Mouse (Mus musculus): ENCODE measurements at regions not wholly inside any gene's neighbourhood (a gene's known extent, or its start where the extent isn't known, plus 50 kb on each side); places are given as distances from the start of the nearest gene placed in this dataset.

- no peak for DNase-seq (ENCODE audit: low spot score in 2 of 2)
Observed at GRCm38 (mm10) chr10:92237881-92238280, 484.3 kb downstream of the Nedd1 start.

- DNase-seq (ENCODE audit: low spot score in 2 of 2), result no peak
Observed at GRCm38 (mm10) chr10:92232081-92232480, 490.1 kb downstream of the Nedd1 start.

- no peak for DNase-seq (ENCODE audit: low spot score in 2 of 2)
Observed at GRCm38 (mm10) chr10:92225818-92226217, 496.4 kb downstream of the Nedd1 start.

- no peak for DNase-seq (ENCODE audit: low spot score in 2 of 2)
Observed at GRCm38 (mm10) chr10:92225071-92225470, 497.1 kb downstream of the Nedd1 start.

GRCm38 (mm10) chr10:92219310-92219709 lies 502.9 kb downstream of the Nedd1 start:
- no peak for DNase-seq (ENCODE audit: low spot score in 2 of 2)

- no peak for DNase-seq (ENCODE audit: low spot score in 2 of 2)
Observed at GRCm38 (mm10) chr10:92170856-92171255, 551.4 kb downstream of the Nedd1 start.

GRCm38 (mm10) chr10:92166057-92166456 lies 556.2 kb downstream of the Nedd1 start:
- no peak for DNase-seq (ENCODE audit: low spot score in 2 of 2)

- DNase-seq (ENCODE audit: low spot score in 2 of 2), result no peak
Observed at GRCm38 (mm10) chr10:92164991-92165390, 557.2 kb downstream of the Nedd1 start.

GRCm38 (mm10) chr10:92164648-92164960 lies 557.6 kb downstream of the Nedd1 start:
- no peak for DNase-seq (ENCODE audit: low spot score in 2 of 2)

GRCm38 (mm10) chr10:92163851-92164647 lies 558.2 kb downstream of the Nedd1 start:
- no peak for DNase-seq (ENCODE audit: low spot score in 2 of 2)

- DNase-seq (ENCODE audit: low spot score in 2 of 2), result no peak
Observed at GRCm38 (mm10) chr10:92163071-92163504, 559.1 kb downstream of the Nedd1 start.

GRCm38 (mm10) chr10:92162473-92163011 lies 559.7 kb downstream of the Nedd1 start:
- peak; percentile 23 to 47 for DNase-seq (ENCODE audit: low spot score in 2 of 2)

GRCm38 (mm10) chr10:92161501-92161900 lies 560.7 kb downstream of the Nedd1 start:
- DNase-seq (ENCODE audit: low spot score in 2 of 2), result no peak

- no peak for DNase-seq (ENCODE audit: low spot score in 2 of 2)
Observed at GRCm38 (mm10) chr10:92146263-92146662, 576.0 kb downstream of the Nedd1 start.

- no peak for DNase-seq (ENCODE audit: low spot score in 2 of 2)
Observed at GRCm38 (mm10) chr10:92135521-92135920, 586.7 kb downstream of the Nedd1 start.

- DNase-seq (ENCODE audit: low spot score in 2 of 2), result no peak
Observed at GRCm38 (mm10) chr10:92112790-92113189, 609.4 kb downstream of the Nedd1 start.

GRCm38 (mm10) chr10:92106331-92106730 lies 615.9 kb downstream of the Nedd1 start:
- DNase-seq (ENCODE audit: low spot score in 2 of 2), result no peak

- DNase-seq (ENCODE audit: low spot score in 2 of 2), result no peak
Observed at GRCm38 (mm10) chr10:92103887-92104286, 618.3 kb downstream of the Nedd1 start.

GRCm38 (mm10) chr10:92102755-92103154 lies 619.5 kb downstream of the Nedd1 start:
- no peak for DNase-seq (ENCODE audit: low spot score in 2 of 2)

GRCm38 (mm10) chr10:92097562-92097961 lies 624.7 kb downstream of the Nedd1 start:
- no peak for DNase-seq (ENCODE audit: low spot score in 2 of 2)

- DNase-seq (ENCODE audit: low spot score in 2 of 2), result no peak
Observed at GRCm38 (mm10) chr10:92097081-92097480, 625.1 kb downstream of the Nedd1 start.

- no peak for DNase-seq (ENCODE audit: low spot score in 2 of 2)
Observed at GRCm38 (mm10) chr10:92091480-92092395, 630.5 kb downstream of the Nedd1 start.
